Mouse (Mus musculus) neural tube, embryonic 13.5 days (tissue): ENCODE data around the gene Srsf10. TPM values are rescaled to one million over a fixed set of nuclear protein-coding genes. Genes with fewer than 3 reads are reported as not detected.

ENCODE experiments used
- ATAC-seq: fragments of 200-750 bp; cut with Nextera tagmentation; 2 replicates; pipeline ENCODE4 v1.8.0; 2017; ENCODE audit warnings: low read depth, mild to moderate bottlenecking, moderate TSS enrichment, moderate library complexity
- H3K27ac ChIP-seq: fragments of 300-500 bp; sonication (generic); replicated peaks from 2 replicates; pipeline ENCODE4 v1.5.1; 2015; ENCODE audit warnings: moderate library complexity, mild to moderate bottlenecking, inconsistent platforms
- H3K27me3 ChIP-seq: fragments of 300-500 bp; sonication (generic); 2 replicates; pipeline ENCODE4 v1.6.1; 2015; ENCODE audit warnings: mild to moderate bottlenecking, inconsistent platforms
- H3K36me3 ChIP-seq: fragments of 300-500 bp; sonication (generic); 2 replicates; pipeline ENCODE4 v1.6.1; 2015; ENCODE audit warnings: mild to moderate bottlenecking, inconsistent platforms
- H3K4me1 ChIP-seq: fragments of 300-500 bp; sonication (generic); replicated peaks from 2 replicates; pipeline ENCODE4 v1.6.1; 2015; ENCODE audit warnings: inconsistent platforms
- H3K4me2 ChIP-seq: fragments of 300-500 bp; sonication (generic); 2 replicates; pipeline ENCODE4 v1.6.1; 2015; ENCODE audit warnings: inconsistent platforms, mild to moderate bottlenecking, moderate library complexity
- H3K4me3 ChIP-seq: fragments of 300-500 bp; sonication (generic); 2 replicates; pipeline ENCODE4 v1.5.1; 2015; ENCODE audit warnings: mild to moderate bottlenecking, inconsistent platforms
- H3K9ac ChIP-seq: fragments of 300-500 bp; sonication (generic); 2 replicates; pipeline ENCODE4 v1.6.1; 2015; ENCODE audit warnings: moderate library complexity, mild to moderate bottlenecking, inconsistent platforms
- H3K9me3 ChIP-seq: fragments of 300-500 bp; sonication (generic); 2 replicates; pipeline ENCODE4 v1.6.1; 2016; ENCODE audit warnings: inconsistent platforms
- WGBS: fragments of 180-500 bp; shearing (Covaris S2); methylation state at CpG from one replicate; pipeline ENCODE4 v1.1.7; 2015; 5-methylcytosine and 5-hydroxymethylcytosine counted together
- polyA plus RNA-seq: library from polyadenylated mRNA; unstranded; fragments of >200 nt; fragmentation: Nextera tagmentation; extraction: Ambion mirVana; gene quantifications from 2 replicates; pipeline ENCODE4 v1.2.1, GENCODE M21; 2015

Gene Srsf10
- polyA plus RNA-seq, 1 experiment from 2014 or later: 198 TPM

GRCm38 (mm10) chr4:135834124-135834717 lies 21.3 kb upstream of the Srsf10 start:
- Histone ChIP-seq H3K4me2 (no peak overlapping the region), H3K9me3 (no peaks in the 10 kb centered on the region), H3K4me1 (peaks cover 22% of the 10 kb centered on the region), H3K27me3 (no peaks in the 10 kb centered on the region), H3K4me3 (no peak overlapping the region), H3K36me3 (no peaks in the 10 kb centered on the region), H3K27ac (no peak overlapping the region), H3K9ac (no peak overlapping the region)
- ATAC-seq: peak; percentile 23; the same call in 1 of the 2 replicates
- WGBS: 83% methylated on average over 8 of the region's 8 CpGs

- Histone ChIP-seq H3K36me3 (no peaks in the 10 kb centered on the region), H3K4me1 (peaks cover 5% of the 10 kb centered on the region), H3K4me3 (no peak overlapping the region), H3K9ac (no peak overlapping the region), H3K4me2 (no peak overlapping the region), H3K27me3 (no peaks in the 10 kb centered on the region), H3K9me3 (no peaks in the 10 kb centered on the region), H3K27ac (no peak overlapping the region)
- 85% methylated on average over 3 of the region's 3 CpGs for WGBS
- ATAC-seq: no peak
These were observed 16.6 kb upstream of the Srsf10 start for GRCm38 (mm10) chr4:135838925-135839292.

GRCm38 (mm10) chr4:135839293-135840011 lies 16.1 kb upstream of the Srsf10 start:
- WGBS: 86% methylated on average over 21 of the region's 21 CpGs
- H3K9ac ChIP-seq: no peak overlapping the region
- H3K4me1 ChIP-seq: no peaks in the 10 kb centered on the region
- H3K4me3 ChIP-seq: no peak overlapping the region
- no peak for ATAC-seq
- no peaks in the 10 kb centered on the region for H3K9me3 ChIP-seq
- no peaks in the 10 kb centered on the region for H3K27me3 ChIP-seq
- H3K36me3 ChIP-seq: no peaks in the 10 kb centered on the region
- H3K27ac ChIP-seq: no peak overlapping the region
- H3K4me2 ChIP-seq: no peak overlapping the region

GRCm38 (mm10) chr4:135844400-135844799 lies 11.1 kb upstream of the Srsf10 start:
- no peak overlapping the region for H3K9ac ChIP-seq
- H3K4me1 ChIP-seq: no peaks in the 10 kb centered on the region
- no peak overlapping the region for H3K4me3 ChIP-seq
- ATAC-seq: no peak
- H3K27ac ChIP-seq: no peak overlapping the region
- H3K36me3 ChIP-seq: no peaks in the 10 kb centered on the region
- H3K9me3 ChIP-seq: 0 out of 2 replicates have a peak, but pooled peaks cover 4% of the 10 kb centered on the region
- H3K4me2 ChIP-seq: no peak overlapping the region
- H3K27me3 ChIP-seq: no peaks in the 10 kb centered on the region
- 86% methylated on average over 6 of the region's 6 CpGs for WGBS

GRCm38 (mm10) chr4:135847581-135847980 lies 8.0 kb upstream of the Srsf10 start:
- Histone ChIP-seq H3K36me3 (no peaks in the 10 kb centered on the region), H3K27ac (no peak overlapping the region), H3K4me2 (no peak overlapping the region), H3K9ac (no peak overlapping the region), H3K4me3 (no peak overlapping the region), H3K4me1 (peaks cover 16% of the 10 kb centered on the region), H3K27me3 (no peaks in the 10 kb centered on the region), H3K9me3 (0 out of 2 replicates have a peak, but pooled peaks cover 4% of the 10 kb centered on the region)
- WGBS: 64% methylated on average over 5 of the region's 5 CpGs
- no peak for ATAC-seq

GRCm38 (mm10) chr4:135850411-135851095 lies 5.0 kb upstream of the Srsf10 start:
- peak overlapping the region; percentile 54 for H3K9ac ChIP-seq
- ATAC-seq: peak; percentile 75
- H3K4me1 ChIP-seq: peaks cover 30% of the 10 kb centered on the region
- 21% methylated on average over 13 of the region's 13 CpGs for WGBS
- peak overlapping the region; percentile 87 for H3K27ac ChIP-seq
- no peaks in the 10 kb centered on the region for H3K9me3 ChIP-seq
- no peak overlapping the region for H3K4me3 ChIP-seq
- H3K27me3 ChIP-seq: no peaks in the 10 kb centered on the region
- H3K36me3 ChIP-seq: no peaks in the 10 kb centered on the region
- H3K4me2 ChIP-seq: peak overlapping the region; percentile 44

GRCm38 (mm10) chr4:135851942-135852341 lies 3.6 kb upstream of the Srsf10 start:
- Histone ChIP-seq H3K9ac (no peak overlapping the region), H3K36me3 (no peaks in the 10 kb centered on the region), H3K4me2 (no peak overlapping the region), H3K9me3 (no peaks in the 10 kb centered on the region), H3K4me1 (peaks cover 30% of the 10 kb centered on the region), H3K27me3 (no peaks in the 10 kb centered on the region), H3K27ac (no peak overlapping the region), H3K4me3 (no peak overlapping the region)
- 88% methylated on average over 9 of the region's 9 CpGs for WGBS
- ATAC-seq: no peak

DNA sequence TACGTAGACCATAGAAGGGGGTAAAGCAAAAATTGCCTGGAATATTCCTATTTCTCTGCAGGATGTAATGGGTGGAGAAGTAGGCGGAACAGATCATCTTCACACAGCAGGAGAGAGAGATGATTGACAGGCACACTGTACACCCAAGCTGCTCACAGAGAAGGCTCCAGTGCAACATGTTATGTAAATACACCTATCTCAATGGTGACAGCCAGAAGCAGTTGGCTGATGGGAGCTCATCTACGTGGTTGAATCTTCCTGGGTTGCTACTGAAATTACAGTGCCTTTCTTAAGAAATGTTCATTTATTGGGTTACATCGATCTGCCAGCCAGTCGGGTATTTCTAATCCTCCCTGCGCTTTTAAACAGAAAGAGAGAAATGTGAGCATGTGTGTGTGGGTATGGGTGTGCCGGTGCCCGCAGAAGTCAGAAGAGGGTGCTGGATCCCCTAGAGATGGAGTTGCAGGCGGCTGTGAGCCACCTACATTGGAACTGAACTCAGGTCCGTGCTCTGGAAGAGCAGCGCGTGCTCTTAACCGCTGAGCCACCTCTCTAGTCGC lies 1.5 kb upstream of the Srsf10 start:
- no peak for ATAC-seq
- Histone ChIP-seq H3K4me3 (no peak overlapping the region), H3K4me1 (peaks cover 47% of the 10 kb centered on the region), H3K27ac (peak overlapping the region; percentile 98; the same call in 1 of the 2 replicates), H3K36me3 (no peaks in the 10 kb centered on the region), H3K9me3 (no peaks in the 10 kb centered on the region), H3K4me2 (no peak overlapping the region), H3K9ac (no peak overlapping the region), H3K27me3 (no peaks in the 10 kb centered on the region)
- WGBS: 94% methylated on average over 14 of the region's 14 CpGs

DNA sequence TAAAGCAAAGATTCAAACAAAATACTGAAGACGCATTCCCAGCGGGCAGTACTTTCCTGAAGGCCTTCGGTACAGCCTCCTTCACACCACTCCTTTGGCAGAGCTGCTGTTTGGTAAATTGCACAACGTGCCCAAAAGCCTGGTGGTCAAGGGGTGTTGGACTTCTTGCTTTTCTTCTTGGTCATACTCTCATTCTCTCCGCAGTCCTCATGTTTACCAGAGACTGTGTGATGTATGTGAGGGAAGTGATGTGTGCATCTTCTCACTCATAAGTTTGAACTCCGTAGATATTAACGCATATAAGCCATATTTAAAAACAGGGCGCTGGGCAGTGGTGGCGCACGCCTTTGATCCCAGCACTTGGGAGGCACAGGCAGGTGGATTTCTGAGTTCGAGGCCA lies 917 bp upstream of the Srsf10 start:
- Histone ChIP-seq H3K4me2 (peak overlapping the region; percentile 74), H3K36me3 (no peaks in the 10 kb centered on the region), H3K9me3 (no peaks in the 10 kb centered on the region), H3K27me3 (no peaks in the 10 kb centered on the region), H3K9ac (peak overlapping the region; percentile 97), H3K27ac (peak overlapping the region; percentile 98), H3K4me3 (peak overlapping the region; percentile 92), H3K4me1 (peaks cover 52% of the 10 kb centered on the region)
- 75% methylated on average over 11 of the region's 11 CpGs for WGBS
- ATAC-seq: no peak

GRCm38 (mm10) chr4:135855080-135855479 lies 467 bp upstream of the Srsf10 start:
- peak; percentile 16; the same call in 1 of the 2 replicates for ATAC-seq
- H3K27me3 ChIP-seq: no peaks in the 10 kb centered on the region
- peak overlapping the region; percentile 97 for H3K9ac ChIP-seq
- H3K4me1 ChIP-seq: peaks cover 52% of the 10 kb centered on the region
- peak overlapping the region; percentile 92 for H3K4me3 ChIP-seq
- H3K36me3 ChIP-seq: no peaks in the 10 kb centered on the region
- WGBS: 5% methylated on average over 6 of the region's 6 CpGs
- H3K4me2 ChIP-seq: peak overlapping the region; percentile 74
- no peaks in the 10 kb centered on the region for H3K9me3 ChIP-seq
- peak overlapping the region; percentile 98 for H3K27ac ChIP-seq

DNA sequence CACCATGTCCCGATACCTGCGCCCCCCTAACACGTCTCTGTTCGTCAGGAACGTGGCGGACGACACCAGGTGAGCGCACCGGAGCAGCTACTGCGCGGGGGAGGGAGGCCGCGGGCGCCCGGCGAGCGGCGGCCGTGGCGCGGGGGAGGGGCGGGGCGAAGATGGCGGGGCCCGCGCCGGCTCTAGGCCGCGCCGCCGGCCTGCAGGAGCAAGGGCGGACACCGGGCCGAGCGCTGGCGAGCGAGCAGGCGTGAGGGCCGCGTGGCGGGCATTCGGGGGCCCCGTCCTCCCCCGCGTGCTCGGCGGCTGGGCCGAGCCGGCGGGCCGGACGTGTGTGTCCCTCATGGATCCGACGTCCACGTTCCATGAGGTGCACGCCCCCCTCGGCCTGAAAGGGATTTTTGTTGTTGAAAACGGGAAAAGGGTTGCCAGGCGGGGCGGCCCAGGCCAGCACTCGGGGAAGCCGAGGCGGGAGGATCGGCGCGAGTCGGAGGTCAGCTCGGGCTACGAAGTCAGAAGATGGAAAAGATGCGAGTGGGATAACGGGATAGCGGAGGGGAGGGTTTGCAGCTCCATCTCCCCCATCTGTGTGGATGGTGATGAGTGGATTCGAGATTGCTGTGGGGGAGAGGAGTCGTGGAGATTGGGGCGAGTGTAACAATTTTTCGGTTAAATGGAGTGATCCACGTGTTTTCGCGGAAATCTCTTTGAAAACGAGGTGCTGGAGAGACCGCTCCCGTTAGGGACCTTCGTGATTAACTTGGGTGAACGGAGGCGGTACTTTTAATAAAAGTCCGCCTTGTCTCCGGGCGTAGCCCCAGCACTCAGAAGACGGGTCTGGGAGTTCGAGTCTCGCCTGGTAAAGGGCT lies 910 bp downstream of the Srsf10 start:
- ATAC-seq: peak; percentile 79
- Histone ChIP-seq H3K9me3 (no peaks in the 10 kb centered on the region), H3K27ac (peak overlapping the region; percentile 98), H3K4me1 (peaks cover 52% of the 10 kb centered on the region), H3K4me2 (peak overlapping the region; percentile 74), H3K4me3 (peak overlapping the region; percentile 92), H3K36me3 (no peaks in the 10 kb centered on the region), H3K9ac (peak overlapping the region; percentile 97), H3K27me3 (no peaks in the 10 kb centered on the region)
- under 1% methylated on average over 64 of the region's 91 CpGs for WGBS
